Mouse (Mus musculus) MEL (cell line): ENCODE data around the gene Chil1. TPM values are rescaled to one million over a fixed set of nuclear protein-coding genes. Genes with fewer than 3 reads are reported as not detected.

Experiments used
- DNase-seq: peaks from one replicate; pipeline ENCODE4 v3.0.0; 2011; ENCODE audit warnings: low read depth, low spot score
- H3K27ac ChIP-seq: 2 replicates; pipeline ENCODE4 v1.5.1; 2012; ENCODE audit warnings: low read depth, mild to moderate bottlenecking, control low read depth, low read length, moderate library complexity; ENCODE audit not compliant: control insufficient read depth
- H3K27me3 ChIP-seq, 2 experiments: fragments of 150-350 bp in 1 of 2; sonication (generic) in 1 of 2; 2 replicates each; pipeline ENCODE4 v1.6.1; 2012; ENCODE audit warnings: low read length in 2 of 2, mild to moderate bottlenecking in 2 of 2, improper control_type of control experiment in 1 of 2, moderate library complexity in 1 of 2; ENCODE audit not compliant: insufficient read depth in 2 of 2, control insufficient read depth in 1 of 2
- H3K36me3 ChIP-seq, 2 experiments: 2 replicates each; pipeline ENCODE4 v1.6.1; 2012 to 2014; ENCODE audit warnings: low read length in 2 of 2, improper control_type of control experiment in 1 of 2, inconsistent platforms in 1 of 2, mild to moderate bottlenecking in 1 of 2; ENCODE audit not compliant: insufficient read depth in 2 of 2, control insufficient read depth in 1 of 2
- H3K4me1 ChIP-seq, 2 experiments: fragments of 150-350 bp in 1 of 2; sonication (generic) in 1 of 2; 2 replicates each; pipeline ENCODE4 v1.6.1; 2012; ENCODE audit warnings: low read length in 2 of 2, improper control_type of control experiment in 1 of 2, mild to moderate bottlenecking in 1 of 2; ENCODE audit not compliant: insufficient read depth in 2 of 2, control insufficient read depth in 1 of 2
- H3K4me3 ChIP-seq, 2 experiments: fragments of 150-350 bp in 1 of 2; sonication (generic) in 1 of 2; 2 replicates each; pipeline ENCODE4 v1.5.1; 2012; ENCODE audit warnings: low read depth in 2 of 2, low read length in 2 of 2, mild to moderate bottlenecking in 2 of 2, moderate library complexity in 2 of 2, control low read depth in 1 of 2, improper control_type of control experiment in 1 of 2; ENCODE audit not compliant: control insufficient read depth in 1 of 2, insufficient read depth in 1 of 2
- H3K79me2 ChIP-seq: 2 replicates; pipeline ENCODE4 v1.6.1; 2012; ENCODE audit warnings: mild to moderate bottlenecking, low read length, moderate library complexity; ENCODE audit not compliant: control insufficient read depth, poor library complexity, insufficient read depth
- H3K9ac ChIP-seq: 2 replicates; pipeline ENCODE4 v1.6.1; 2012; ENCODE audit warnings: low read depth, mild to moderate bottlenecking, control low read depth, low read length, moderate library complexity; ENCODE audit not compliant: control insufficient read depth, poor library complexity, severe bottlenecking
- H3K9me3 ChIP-seq: fragments of 150-350 bp; sonication (generic); replicated peaks from 2 replicates; pipeline ENCODE4 v1.6.1; 2012; ENCODE audit warnings: mild to moderate bottlenecking, low read length, improper control_type of control experiment, moderate library complexity; ENCODE audit not compliant: insufficient read depth
- BHLHE40 ChIP-seq: IDR thresholded peaks from 2 replicates; pipeline ENCODE4 v1.6.1; 2012; ENCODE audit warnings: low read depth, mild to moderate bottlenecking, inconsistent platforms, low read length, improper control_type of control experiment, borderline replicate concordance
- CHD1 ChIP-seq: IDR thresholded peaks from 2 replicates; pipeline ENCODE4 v1.6.1; 2012; ENCODE audit warnings: low read depth, mild to moderate bottlenecking, inconsistent platforms, low read length, improper control_type of control experiment
- CHD2 ChIP-seq: IDR thresholded peaks from 2 replicates; pipeline ENCODE4 v1.6.1; 2011; ENCODE audit warnings: low read length, improper control_type of control experiment
- CTCF ChIP-seq, 3 experiments: IDR thresholded peaks in 2 of 3; conservative IDR thresholded peaks in 1 of 3; 2 replicates each; pipeline ENCODE4 v1.5.1; 2011 to 2012; ENCODE audit warnings: low read length in 3 of 3, low read depth in 2 of 3, mild to moderate bottlenecking in 2 of 3, improper control_type of control experiment in 1 of 3, inconsistent platforms in 1 of 3, mixed read lengths in 1 of 3, moderate library complexity in 1 of 3; ENCODE audit not compliant: control insufficient read depth in 1 of 3, insufficient read depth in 1 of 3, poor library complexity in 1 of 3, severe bottlenecking in 1 of 3
- E2F4 ChIP-seq: IDR thresholded peaks from 2 replicates; pipeline ENCODE4 v1.6.1; 2011; ENCODE audit warnings: low read depth, low read length, improper control_type of control experiment, borderline replicate concordance
- GABPA ChIP-seq: IDR thresholded peaks from 2 replicates; pipeline ENCODE4 v1.6.1; 2012; ENCODE audit warnings: low read depth, mild to moderate bottlenecking, inconsistent platforms, low read length, improper control_type of control experiment, moderate library complexity
- GATA1 ChIP-seq: IDR thresholded peaks from 2 replicates; pipeline ENCODE4 v1.6.1; 2011; ENCODE audit warnings: low read depth, low read length, improper control_type of control experiment
- MAFK ChIP-seq: IDR thresholded peaks from 2 replicates; pipeline ENCODE4 v1.6.1; 2011; ENCODE audit warnings: low read depth, mild to moderate bottlenecking, low read length, improper control_type of control experiment, borderline replicate concordance
- MAX ChIP-seq: IDR thresholded peaks from 2 replicates; pipeline ENCODE4 v1.6.1; 2011; ENCODE audit warnings: low read length, improper control_type of control experiment
- MAZ ChIP-seq: IDR thresholded peaks from 2 replicates; pipeline ENCODE4 v1.6.1; 2012; ENCODE audit warnings: low read depth, mild to moderate bottlenecking, inconsistent platforms, low read length, improper control_type of control experiment
- MEF2A ChIP-seq: IDR thresholded peaks from 2 replicates; pipeline ENCODE4 v1.6.1; 2014; ENCODE audit warnings: low read depth, mild to moderate bottlenecking, inconsistent platforms, low read length, improper control_type of control experiment; ENCODE audit not compliant: poor library complexity, insufficient replicate concordance, severe bottlenecking; ENCODE audit errors: extremely low read depth
- MYC ChIP-seq: IDR thresholded peaks from 2 replicates; pipeline ENCODE4 v1.6.1; 2011; ENCODE audit warnings: low read depth, mild to moderate bottlenecking, low read length, improper control_type of control experiment, moderate library complexity
- POLR2AphosphoS5 ChIP-seq: IDR thresholded peaks from 2 replicates; pipeline ENCODE4 v1.6.1; 2012; ENCODE audit warnings: low read depth, borderline replicate concordance, mild to moderate bottlenecking, inconsistent platforms, low read length, moderate library complexity, mixed read lengths
- RCOR1 ChIP-seq: IDR thresholded peaks from 2 replicates; pipeline ENCODE4 v1.6.1; 2012; ENCODE audit warnings: low read depth, mild to moderate bottlenecking, inconsistent platforms, low read length, improper control_type of control experiment
- SIN3A ChIP-seq: IDR thresholded peaks from 2 replicates; pipeline ENCODE4 v1.6.1; 2012; ENCODE audit warnings: low read length, improper control_type of control experiment, inconsistent platforms
- SMC3 ChIP-seq: IDR thresholded peaks from 2 replicates; pipeline ENCODE4 v1.6.1; 2011; ENCODE audit warnings: low read depth, low read length, improper control_type of control experiment
- TAL1 ChIP-seq: IDR thresholded peaks from 2 replicates; pipeline ENCODE4 v1.6.1; 2012; ENCODE audit warnings: mild to moderate bottlenecking, inconsistent platforms, low read length, moderate library complexity, mixed read lengths
- TCF12 ChIP-seq: IDR thresholded peaks from 2 replicates; pipeline ENCODE4 v1.6.1; 2014; ENCODE audit warnings: low read depth, mild to moderate bottlenecking, inconsistent platforms, low read length, improper control_type of control experiment, moderate library complexity
- USF1 ChIP-seq: IDR thresholded peaks from 2 replicates; pipeline ENCODE4 v1.6.1; 2014; ENCODE audit warnings: low read depth, mild to moderate bottlenecking, inconsistent platforms, low read length, improper control_type of control experiment, moderate library complexity
- USF2 ChIP-seq, 2 experiments: IDR thresholded peaks; 2 replicates each; pipeline ENCODE4 v1.6.1; 2011 to 2012; ENCODE audit warnings: improper control_type of control experiment in 2 of 2, low read length in 2 of 2, borderline replicate concordance in 1 of 2, inconsistent platforms in 1 of 2, low read depth in 1 of 2, mild to moderate bottlenecking in 1 of 2; ENCODE audit not compliant: insufficient read depth in 1 of 2
- ZKSCAN1 ChIP-seq: IDR thresholded peaks from 2 replicates; pipeline ENCODE4 v1.6.1; 2012; ENCODE audit warnings: low read depth, mild to moderate bottlenecking, inconsistent platforms, low read length, improper control_type of control experiment, moderate library complexity
- ZNF384 ChIP-seq: IDR thresholded peaks from 2 replicates; pipeline ENCODE4 v1.6.1; 2012; ENCODE audit warnings: low read depth, mild to moderate bottlenecking, inconsistent platforms, low read length, improper control_type of control experiment
- polyA plus RNA-seq, 2 experiments: library from polyadenylated mRNA; stranded (reverse) in 1 of 2; unstranded in 1 of 2; fragments of >175 nt in 1 of 2; fragments of >200 nt in 1 of 2; gene quantifications; 2 replicates each; pipeline versions ENCODE4 v1.2.1 to v1.2.4; 2012; ENCODE audit warnings: low replicate concordance in 2 of 2, low read depth in 1 of 2; ENCODE audit not compliant: insufficient read length in 2 of 2, insufficient read depth in 1 of 2, missing spikeins in 1 of 2
- total RNA-seq: library from RNA; depleted of rRNA; stranded (reverse); fragments of 300-350 nt; gene quantifications from 2 replicates; pipeline ENCODE4 v1.2.3, GENCODE M21; 2012

The Chil1 gene
- total and polyA plus RNA-seq, 3 experiments = not detected

DNA sequence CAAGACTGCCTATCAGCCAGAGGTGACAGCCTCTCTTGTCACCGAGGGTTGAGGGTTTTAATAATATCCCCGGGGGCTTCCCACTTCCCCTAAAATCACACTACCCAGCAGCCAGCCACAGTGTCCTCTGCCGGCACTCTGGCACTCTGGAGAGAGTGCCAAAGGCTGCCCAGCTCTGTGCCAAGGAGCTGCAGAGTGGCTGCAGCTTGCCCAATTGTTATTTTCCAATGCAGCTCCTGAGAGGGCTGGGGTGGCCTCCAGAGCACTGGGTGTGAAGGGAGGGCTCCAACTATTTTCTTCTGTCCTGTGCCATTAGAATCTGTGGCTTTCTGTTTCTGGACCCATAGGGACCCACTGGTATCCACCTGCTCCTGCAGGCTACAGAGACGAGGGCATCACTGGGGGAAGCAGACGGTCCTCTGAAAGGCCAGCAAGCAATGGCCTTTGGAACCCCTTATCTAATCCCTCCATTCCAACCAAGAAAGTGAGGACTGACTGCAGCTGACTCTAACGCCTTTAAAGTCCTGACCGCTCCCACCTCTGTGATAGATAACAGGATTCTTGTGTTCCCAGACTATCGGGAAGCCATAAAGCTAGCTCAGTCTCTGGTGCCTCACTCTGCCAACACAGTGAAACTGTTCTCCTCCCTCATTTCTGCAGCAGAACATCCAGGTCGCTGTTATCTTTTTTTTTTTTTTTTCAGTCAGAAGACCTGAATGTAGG is 23.5 kb downstream of the Chil1 start:
- no peaks in the 10 kb centered on the region for H3K79me2 ChIP-seq
- H3K4me3 ChIP-seq = no peak overlapping the region
- no peak overlapping the region for H3K9ac ChIP-seq
- DNase-seq = no peak
- no peak overlapping the region for H3K27ac ChIP-seq
- peaks cover 0 to 13% of the 10 kb centered on the region in 2 experiments; a peak in 2 of 4 replicates for H3K36me3 ChIP-seq
- no peak for TF ChIP-seq SMC3
- no peak for TF ChIP-seq ZKSCAN1
- no peak for TF ChIP-seq E2F4
- TF ChIP-seq USF2 (IDR thresholded peaks at IDR 0.05; ENCODE audit: borderline replicate concordance in 1 of 2, insufficient read depth in 1 of 2, low read depth in 1 of 2, low read length in 2 of 2) = no peak
- TF ChIP-seq ZNF384 = peak; percentile 85
- TF ChIP-seq TAL1 = peak; percentile 24
- TF ChIP-seq MAFK = no peak
- TF ChIP-seq SIN3A = no peak
- no peak for TF ChIP-seq CHD1
- TF ChIP-seq TCF12 = no peak
- TF ChIP-seq CHD2 = no peak
- TF ChIP-seq USF1 = no peak
- no peak for TF ChIP-seq MAZ
- TF ChIP-seq GATA1 = peak; percentile 31; the same call in 1 of the 2 replicates
- no peak for TF ChIP-seq MAX
- TF ChIP-seq POLR2AphosphoS5 = no peak
- TF ChIP-seq BHLHE40 = no peak
- TF ChIP-seq CTCF (IDR thresholded peaks at IDR 0.05 in 2 of 3, conservative IDR thresholded peaks at IDR 0.05 in 1 of 3; ENCODE audit: control insufficient read depth in 1 of 3, insufficient read depth in 1 of 3, low read depth in 2 of 3, low read length in 3 of 3, poor library complexity in 1 of 3, severe bottlenecking in 1 of 3) = no peak
- no peak for TF ChIP-seq GABPA
- 0 out of 2 replicates have a peak, but pooled peaks have one; percentile 20 for TF ChIP-seq RCOR1
- no peak for TF ChIP-seq MYC
- no peak for TF ChIP-seq MEF2A
- no peaks in the 10 kb centered on the region for H3K9me3 ChIP-seq
- H3K4me1 ChIP-seq = peaks cover 0 to 16% of the 10 kb centered on the region in 2 experiments; a peak in 2 of 4 replicates
- no peaks in the 10 kb centered on the region for H3K27me3 ChIP-seq
